8 mouse cellular contexts compared by ENCODE assay signal in genomic region chr3:79586804-79587203, GRCm38 (mm10). TPM values are rescaled to one million over a fixed set of nuclear protein-coding genes. Genes with fewer than 3 reads are reported as not detected.
DNase-seq lines count a peak whose midpoint lies in the region; ATAC-seq lines count a peak whose summit lies in the region.

No protein-coding gene starts in this region.

- no peaks in the 10 kb centered on the region for H3K9me3 ChIP-seq in hindbrain, embryonic 12.5 days (replicated peaks)

- H3K4me1 ChIP-seq in hindbrain, embryonic 12.5 days: peaks cover 3% of the 10 kb centered on the region; the same call in 1 of the 2 replicates

- H3K36me3 ChIP-seq in hindbrain, embryonic 12.5 days: no peaks in the 10 kb centered on the region

- no peaks in the 10 kb centered on the region for H3K27me3 ChIP-seq in hindbrain, embryonic 12.5 days

- WGBS in hindbrain, embryonic 12.5 days: 7% methylated on average over 6 of the region's 6 CpGs

- no peak overlapping the region for H3K4me2 ChIP-seq in hindbrain, embryonic 12.5 days (replicated peaks)

- DNase-seq in Muller cell, postnatal 12 days (ENCODE audit: inconsistent ontology term): peak; percentile 75
- DNase-seq in cerebellum, adult 9-11 months: peak; percentile 89
- peak; percentile 80 to 88 for DNase-seq in frontal cortex, postnatal 10 days (ENCODE audit: low spot score in 2 of 2)
- peak; percentile 95 to 96 for DNase-seq in layer of hippocampus, postnatal 10 days (ENCODE audit: low spot score in 2 of 2)
- peak; percentile 92 for DNase-seq in lung, postnatal 10 days
- DNase-seq in ovary, postnatal 36 days (ENCODE audit: low spot score): peak; percentile 86
- DNase-seq in thymus, postnatal 14 days: peak; percentile 88

- no peak overlapping the region for H3K4me3 ChIP-seq in hindbrain, embryonic 12.5 days

- no peak overlapping the region for H3K9ac ChIP-seq in hindbrain, embryonic 12.5 days

- no peak overlapping the region for H3K27ac ChIP-seq in hindbrain, embryonic 12.5 days

- ATAC-seq in hindbrain, embryonic 12.5 days (ENCODE audit: low FRiP score): peak; percentile 46

RNA-seq across cellular contexts. Expression of gene Ppid, which starts 4.3 kb away (rescaled TPM):
- polyA plus RNA-seq in hindbrain, embryonic 12.5 days (2016; fragmentation: Nextera tagmentation; extraction: Ambion mirVana): 158 and 174 TPM in 2 replicates
- 10 to 100 TPM; 71.5 to 79.5 TPM for total RNA-seq in layer of hippocampus, postnatal 10 days (2021)

RNA-seq across cellular contexts. Expression of gene Fnip2, which starts 19.2 kb away (rescaled TPM):
- polyA plus RNA-seq in hindbrain, embryonic 12.5 days (2016; fragmentation: Nextera tagmentation; extraction: Ambion mirVana): 9.8 and 10.1 TPM in 2 replicates
- 10 to 100 TPM; 18.1 to 19.0 TPM for total RNA-seq in layer of hippocampus, postnatal 10 days (2021)

RNA-seq across cellular contexts. Expression of gene 4930579G24Rik, which starts 42.1 kb away (rescaled TPM):
- polyA plus RNA-seq in hindbrain, embryonic 12.5 days (2016; fragmentation: Nextera tagmentation; extraction: Ambion mirVana): 20.7 and 21.4 TPM in 2 replicates
- 1 to 10 TPM; 1.8 to 2.6 TPM for total RNA-seq in layer of hippocampus, postnatal 10 days (2021)

RNA-seq across cellular contexts. Expression of gene Etfdh, which starts 42.5 kb away (rescaled TPM):
- 52.2 and 54.3 TPM in 2 replicates for polyA plus RNA-seq in hindbrain, embryonic 12.5 days (2016; fragmentation: Nextera tagmentation; extraction: Ambion mirVana)
- total RNA-seq in layer of hippocampus, postnatal 10 days (2021): 10 to 100 TPM; 31.5 to 32.6 TPM
